Mouse (Mus musculus): ENCODE measurements around the gene Arhgap18. TPM values are rescaled to one million over a fixed set of nuclear protein-coding genes. Genes with fewer than 3 reads are reported as not detected.

The Arhgap18 gene
- total RNA-seq, 2 experiments from 2014 or later = 38.5 to 40.9 TPM

DNA sequence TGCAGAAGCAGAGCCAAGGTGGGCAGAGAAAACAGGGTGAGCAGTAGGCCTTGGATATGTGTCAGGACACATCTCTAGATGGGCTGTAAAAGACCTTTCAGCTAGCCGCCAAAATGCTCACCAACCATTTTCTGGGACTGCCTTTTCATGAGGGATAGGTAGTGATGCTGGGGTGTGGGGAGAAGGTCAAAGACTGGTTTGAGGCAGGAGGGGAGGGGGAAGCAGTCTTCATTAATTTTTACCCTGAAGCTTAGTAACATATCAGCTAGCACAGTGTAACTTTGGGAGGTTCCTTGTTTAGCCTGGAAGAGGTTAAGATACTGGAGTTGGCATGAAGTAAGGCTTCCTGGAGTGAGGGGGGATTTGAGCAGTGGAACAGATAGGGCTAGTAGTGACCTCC is 21.0 kb downstream of the Arhgap18 start:
- DNase-seq (ENCODE audit: low spot score in 2 of 2) = no peak

DNA sequence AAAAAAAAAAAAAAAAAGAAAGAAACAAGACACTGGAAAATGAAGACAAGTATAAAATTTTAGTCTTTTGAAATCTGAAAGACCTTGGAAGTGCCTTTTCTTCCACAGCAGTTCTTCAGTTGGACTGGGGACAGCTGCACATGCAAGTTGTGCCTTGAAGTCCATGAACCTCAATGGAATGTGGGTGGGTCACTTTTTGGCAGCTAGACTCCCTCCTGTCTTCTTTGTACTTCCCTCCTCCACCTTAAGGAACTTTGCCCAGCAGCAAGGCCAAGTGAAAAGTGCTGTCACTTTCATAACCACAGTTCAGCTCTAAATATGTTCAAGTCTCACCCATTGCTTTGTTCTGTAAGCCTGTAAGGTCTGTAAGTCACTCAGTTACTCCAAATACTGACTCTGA is 23.2 kb downstream of the Arhgap18 start:
- no peak for DNase-seq (ENCODE audit: low spot score in 2 of 2)

DNA sequence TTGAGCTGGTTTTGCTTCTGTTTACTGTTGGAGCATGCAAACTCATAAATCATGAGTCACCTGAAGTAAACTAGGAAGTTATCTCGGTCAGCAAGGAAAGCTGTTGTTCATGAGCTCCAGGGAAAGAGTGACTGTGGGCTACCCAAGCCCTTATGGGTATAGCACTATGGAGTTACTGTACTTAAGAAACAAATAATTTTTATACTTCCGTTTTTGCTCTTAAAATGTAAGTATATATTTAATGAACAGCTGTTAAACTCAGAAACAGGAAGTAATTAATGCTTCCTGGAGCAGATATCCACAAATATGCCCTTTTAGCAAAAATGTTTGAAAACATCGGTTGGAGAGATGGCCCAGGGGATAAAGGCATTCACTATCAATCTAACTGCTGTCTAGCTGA is 27.4 kb downstream of the Arhgap18 start:
- no peak for DNase-seq (ENCODE audit: low spot score in 2 of 2)

DNA sequence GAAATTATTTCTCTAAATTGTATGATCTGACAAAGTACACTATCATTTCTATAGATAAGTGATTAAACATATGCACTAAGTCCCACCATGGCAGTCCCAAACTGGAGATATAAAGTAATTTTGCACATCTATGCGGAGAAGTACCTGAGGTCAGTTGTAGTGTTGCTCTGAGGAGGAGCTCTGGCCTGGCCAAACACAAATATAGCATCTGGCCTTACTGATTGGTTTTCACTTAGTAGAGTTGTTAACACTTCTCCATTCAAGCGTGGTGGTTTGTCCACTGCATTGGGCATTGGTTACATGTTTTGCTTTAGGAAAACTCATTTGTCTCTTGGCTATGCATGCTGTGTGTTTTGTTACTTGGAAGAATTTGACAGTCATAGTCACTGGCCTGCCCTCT is 36.5 kb downstream of the Arhgap18 start:
- no peak for DNase-seq (ENCODE audit: low spot score in 2 of 2)

DNA sequence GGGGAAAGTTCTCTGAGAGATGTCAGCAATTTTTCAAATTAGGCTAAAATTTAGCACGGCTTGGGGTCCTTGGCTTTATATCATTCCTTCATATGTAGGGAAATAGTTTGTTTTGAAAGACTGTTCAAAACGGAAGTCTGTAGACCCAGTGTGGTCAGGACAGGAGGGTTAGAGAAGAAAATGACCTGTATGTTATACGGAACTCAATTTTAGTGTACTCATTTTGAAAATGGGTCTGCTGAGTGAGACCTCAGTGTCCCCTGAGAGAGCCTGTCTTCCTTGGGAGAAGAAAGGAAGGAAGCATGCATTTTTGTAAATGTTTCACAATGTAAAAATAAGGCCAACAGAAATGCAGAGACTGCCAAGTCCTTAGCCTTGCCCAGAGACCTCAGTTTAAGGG is 38.6 kb downstream of the Arhgap18 start:
- no peak for DNase-seq (ENCODE audit: low spot score in 2 of 2)

DNA sequence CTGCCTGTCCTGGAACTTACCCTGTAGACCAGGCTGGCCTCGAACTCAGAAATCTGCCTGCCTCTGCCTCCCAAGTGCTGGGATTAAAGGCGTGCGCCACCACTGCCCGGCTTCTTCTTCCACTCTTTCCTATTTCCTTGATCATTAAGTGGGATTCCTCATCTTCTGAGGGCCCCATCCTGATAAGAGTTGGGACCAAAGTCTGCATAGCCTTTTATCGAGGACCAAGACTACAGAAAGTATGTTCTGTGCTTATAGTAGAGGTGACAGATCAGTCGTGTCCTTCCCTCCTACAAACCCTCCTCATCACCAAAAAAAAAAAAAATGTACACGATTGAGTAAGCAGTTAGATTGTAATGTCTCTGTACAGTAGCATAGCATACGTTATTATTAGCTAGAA is 39.8 kb downstream of the Arhgap18 start:
- no peak for DNase-seq (ENCODE audit: low spot score in 2 of 2)

DNA sequence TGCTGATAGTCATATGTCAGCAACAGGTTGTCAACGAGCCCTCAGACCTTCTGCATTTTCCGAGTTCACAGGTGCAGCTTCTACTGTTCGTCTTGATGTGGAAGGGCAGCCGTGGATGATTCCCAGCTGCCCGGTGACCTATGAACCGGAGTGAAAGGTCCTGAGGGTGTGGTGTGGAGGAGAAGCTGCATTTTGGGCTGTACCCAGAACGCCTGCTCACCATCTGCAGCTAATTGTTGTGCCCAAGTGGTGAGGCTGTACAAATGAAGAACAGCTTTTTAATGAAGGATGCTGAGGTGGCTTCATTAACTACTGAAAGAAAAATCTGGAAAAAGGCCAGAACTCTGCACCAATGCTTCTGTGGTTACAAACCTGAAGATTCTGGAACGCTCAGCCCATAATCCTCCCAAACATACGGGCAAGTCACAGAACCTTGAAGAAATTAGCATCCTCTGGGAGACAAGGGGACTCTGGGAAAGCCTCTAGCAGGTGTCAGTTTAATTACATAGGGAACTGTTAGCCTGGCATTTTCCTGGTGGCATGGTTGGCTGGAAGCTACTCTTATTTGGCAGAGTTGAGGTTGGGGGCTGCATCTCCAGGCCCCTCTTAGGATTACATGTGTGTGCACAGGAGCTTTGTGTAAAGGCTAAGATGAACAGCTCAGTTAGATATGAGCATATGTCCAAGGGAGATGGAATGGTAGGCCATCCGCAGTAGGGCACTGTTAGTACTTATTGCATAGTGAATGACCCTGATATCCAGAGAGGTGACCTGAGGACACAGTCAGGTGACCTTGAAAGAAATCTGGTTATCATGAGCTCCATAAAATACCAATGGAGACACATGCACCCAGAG is 43.4 kb downstream of the Arhgap18 start:
- no peak for DNase-seq (ENCODE audit: low spot score in 2 of 2)

DNA sequence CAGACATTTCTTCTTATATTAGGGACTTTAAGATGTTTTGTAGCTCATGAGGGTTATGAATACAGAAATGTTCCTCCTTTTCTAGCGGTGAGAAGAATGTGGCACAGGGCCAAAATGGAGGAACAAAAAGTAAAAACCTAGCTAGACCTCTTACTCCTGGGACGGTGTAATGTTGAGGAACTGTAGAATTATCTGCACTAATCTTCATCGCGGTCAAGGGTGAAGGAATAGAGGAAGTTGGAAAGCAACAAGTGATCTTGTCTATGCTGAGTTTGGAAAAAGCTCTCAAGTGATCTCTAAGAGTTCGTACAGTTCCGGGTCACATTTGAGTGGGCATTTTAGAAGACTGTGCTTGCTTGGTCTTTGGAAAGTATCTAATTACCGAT is 44.1 kb downstream of the Arhgap18 start:
- no peak for DNase-seq (ENCODE audit: low spot score in 2 of 2)

DNA sequence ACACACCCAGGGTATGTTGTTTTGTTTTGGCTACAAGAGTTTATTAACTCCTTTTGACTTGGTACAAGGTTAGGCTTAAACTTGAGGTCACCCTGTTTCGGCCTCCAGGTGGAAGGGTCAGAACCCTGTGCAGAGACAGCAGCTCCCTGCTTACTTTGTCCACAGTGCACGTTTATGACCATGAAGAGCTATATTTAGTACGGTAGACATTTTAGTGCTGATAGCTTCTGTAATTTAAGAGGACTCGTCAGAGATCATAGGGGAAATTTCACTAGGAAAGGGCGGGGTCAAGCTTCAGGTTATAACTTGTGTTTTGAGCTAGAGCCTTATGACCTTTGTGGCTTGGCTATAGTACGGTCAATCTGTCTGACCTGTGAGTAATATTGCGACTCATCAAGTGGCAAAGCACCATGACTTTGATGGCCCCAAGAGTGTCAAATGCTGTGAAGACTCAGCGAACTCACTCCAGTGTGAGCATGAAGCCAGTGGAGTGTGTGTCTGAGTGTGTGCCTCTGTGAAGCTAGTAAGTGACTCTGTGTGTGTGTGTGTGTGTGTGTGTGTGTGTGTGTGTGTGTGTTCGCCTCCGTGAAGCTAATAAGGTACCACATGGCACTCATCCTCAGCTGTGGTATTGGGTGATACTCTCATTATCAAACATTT is 45.7 kb downstream of the Arhgap18 start:
- DNase-seq (ENCODE audit: low spot score in 2 of 2) = no peak

DNA sequence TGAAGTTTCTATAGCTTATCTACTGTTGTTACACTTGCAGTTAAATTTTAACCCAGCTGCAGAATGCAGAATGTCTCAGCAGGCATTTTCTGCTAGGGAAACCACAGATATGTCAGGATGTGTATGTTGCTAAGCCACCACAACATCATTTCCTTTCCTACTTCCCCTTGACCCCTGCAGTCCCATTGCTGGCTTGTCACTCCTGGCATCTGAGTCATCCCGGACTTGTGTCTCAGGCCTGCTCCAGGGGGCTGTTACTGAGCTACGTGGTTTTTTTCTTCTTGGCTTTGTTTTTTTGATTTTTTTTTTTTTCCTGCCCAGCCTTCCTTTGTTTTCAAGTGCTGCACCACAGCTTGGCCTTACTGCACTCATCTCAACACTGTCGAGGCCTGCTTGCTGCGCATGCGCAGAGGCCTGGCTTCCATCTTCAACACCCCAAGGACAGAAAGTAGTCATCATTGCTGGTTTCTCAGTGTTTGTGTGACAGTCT is 46.4 kb downstream of the Arhgap18 start:
- DNase-seq (ENCODE audit: low spot score in 2 of 2) = peak; percentile 17 to 18

DNA sequence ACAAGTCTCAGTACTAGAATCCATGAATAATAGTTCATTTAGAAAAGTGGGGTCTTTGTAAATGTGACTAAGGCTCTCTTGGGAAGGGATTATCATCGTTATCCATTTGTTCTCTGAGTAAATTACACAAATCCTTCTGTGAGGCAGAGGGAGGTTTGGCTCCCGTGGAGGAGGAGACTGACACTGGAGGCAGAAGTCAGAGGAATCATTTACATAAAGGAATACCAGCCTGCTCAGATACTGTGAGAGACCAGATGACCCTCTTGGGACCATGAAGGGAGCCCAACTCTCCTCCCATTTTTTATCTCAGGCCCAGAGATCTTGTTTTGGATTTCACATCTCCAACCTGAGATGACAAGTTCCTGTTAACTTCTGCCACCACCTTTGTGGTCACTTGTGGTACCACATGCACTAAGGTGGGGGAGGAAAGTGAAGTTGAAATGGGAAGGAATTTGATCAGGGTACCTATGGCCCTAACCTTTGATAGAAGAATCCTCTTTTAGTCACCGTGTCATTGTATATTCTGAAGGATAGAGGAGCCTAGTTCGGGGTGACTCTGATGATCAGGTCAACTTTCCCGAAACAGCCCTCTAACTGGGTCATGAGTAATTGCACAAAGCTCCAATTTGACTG is 51.2 kb downstream of the Arhgap18 start:
- no peak for DNase-seq (ENCODE audit: low spot score in 2 of 2)

DNA sequence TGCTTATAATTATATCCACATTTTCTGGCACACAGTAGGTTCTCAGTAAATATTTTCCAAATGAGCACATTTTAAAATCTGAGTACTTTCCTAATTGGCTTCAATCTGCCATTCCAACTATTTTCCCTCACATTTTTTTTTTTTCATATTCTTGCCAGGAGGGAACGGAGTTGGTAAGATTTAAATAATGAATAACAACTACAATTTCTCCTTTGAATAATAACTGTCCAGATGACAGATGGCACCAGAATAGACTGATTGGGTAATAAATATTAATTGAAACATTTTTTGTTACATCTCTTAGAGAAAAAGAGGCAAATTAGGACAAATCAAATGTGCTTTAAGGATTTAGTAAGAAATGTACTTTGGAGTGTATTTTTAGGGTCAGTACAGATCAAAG is 51.8 kb downstream of the Arhgap18 start:
- DNase-seq (ENCODE audit: low spot score in 2 of 2) = no peak

DNA sequence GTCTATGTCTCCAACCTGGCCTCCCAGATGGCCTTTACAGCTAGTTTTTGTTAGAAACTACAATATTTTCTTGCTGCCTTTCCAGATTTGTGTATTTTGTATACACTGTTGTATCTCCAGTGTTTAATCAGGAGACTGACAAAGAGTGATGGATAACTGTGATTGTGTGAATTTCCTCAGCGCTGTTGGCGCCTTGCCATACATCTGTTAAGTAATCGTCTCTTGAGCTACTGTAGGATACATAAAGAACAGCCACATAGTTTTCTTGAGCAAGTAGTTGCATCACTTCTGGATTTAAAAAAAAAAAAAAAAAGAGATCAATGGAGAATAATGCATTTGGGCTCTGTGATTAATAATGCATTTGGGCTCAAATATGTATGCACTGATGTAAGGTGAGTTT is 52.9 kb downstream of the Arhgap18 start:
- DNase-seq (ENCODE audit: low spot score in 2 of 2) = no peak

DNA sequence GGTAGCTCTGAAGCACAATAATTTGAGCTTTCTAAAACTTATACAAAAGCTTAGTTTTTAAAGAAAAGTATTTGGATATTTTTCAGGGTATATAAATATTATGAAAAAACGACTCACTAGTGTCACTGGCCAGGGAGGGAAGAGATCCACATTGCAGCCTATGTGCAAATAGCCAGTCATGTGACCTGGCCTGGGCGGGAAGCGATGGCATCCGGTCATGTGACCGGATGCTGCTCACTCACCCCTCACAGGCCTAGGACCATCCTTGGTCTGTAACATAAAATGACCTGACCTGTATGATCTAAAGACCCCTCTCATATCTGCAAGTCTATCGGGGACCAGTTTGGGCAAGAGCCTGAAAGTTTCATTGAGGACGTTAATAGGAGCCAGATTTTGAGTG is 56.8 kb downstream of the Arhgap18 start:
- no peak for DNase-seq (ENCODE audit: low spot score in 2 of 2)

DNA sequence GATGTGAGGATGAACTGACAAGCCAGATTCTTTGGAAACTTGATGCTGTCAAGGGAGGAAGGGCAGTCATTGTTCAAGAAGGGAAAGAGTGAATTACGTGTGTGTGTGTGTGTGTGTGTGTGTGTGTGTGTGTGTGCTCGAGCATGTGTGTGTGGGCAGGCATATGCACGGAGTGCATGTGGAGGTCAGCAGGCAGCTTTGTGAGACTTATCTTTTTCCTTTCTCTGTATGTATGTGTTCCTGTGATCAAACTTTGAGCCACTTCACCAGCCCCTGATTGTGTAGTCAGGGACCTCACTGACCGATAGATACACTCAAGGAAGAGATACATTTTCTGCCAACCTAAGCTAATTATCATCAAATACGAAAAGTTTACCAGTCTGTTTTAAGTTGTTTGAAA is 57.6 kb downstream of the Arhgap18 start:
- DNase-seq (ENCODE audit: low spot score in 2 of 2) = no peak

DNA sequence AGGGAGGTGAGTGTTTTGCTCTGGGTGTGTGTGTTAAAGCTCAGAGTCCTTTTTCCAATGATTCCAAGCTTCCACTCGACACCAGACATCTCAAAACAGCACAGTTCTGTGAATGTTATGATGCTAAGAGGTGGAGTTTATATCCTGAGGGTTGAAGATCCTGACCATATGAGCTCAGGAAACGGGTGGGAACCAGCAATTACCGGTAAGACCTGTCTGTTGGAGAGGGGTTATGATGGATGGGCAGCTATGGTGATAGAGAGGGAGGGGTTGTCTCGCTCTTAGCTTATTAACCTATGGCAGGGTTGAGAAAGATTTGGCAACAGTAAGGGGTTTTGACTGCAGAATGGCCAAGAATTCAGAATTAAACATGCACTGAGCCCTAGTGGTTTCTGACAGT is 58.1 kb downstream of the Arhgap18 start:
- DNase-seq (ENCODE audit: low spot score in 2 of 2) = no peak

DNA sequence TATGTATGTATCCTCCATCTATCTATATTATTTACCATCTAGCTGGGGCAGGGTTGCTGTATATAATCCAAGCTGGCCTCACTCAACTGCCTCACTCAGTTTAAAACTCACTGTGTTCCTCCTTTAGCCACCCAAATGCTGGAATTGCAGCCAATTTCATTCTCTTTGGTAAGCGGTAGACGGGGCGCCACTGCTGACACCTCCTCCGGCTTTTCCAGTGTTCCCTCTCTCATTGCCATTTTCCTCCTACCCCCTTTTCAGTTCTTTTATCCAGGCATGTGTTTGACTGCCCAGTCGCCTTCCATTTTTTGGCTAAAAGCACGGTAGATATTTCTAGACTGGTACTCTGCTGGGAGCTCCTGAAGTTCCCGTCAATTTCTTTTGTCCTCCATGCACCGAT is 62.4 kb downstream of the Arhgap18 start:
- no peak for DNase-seq (ENCODE audit: low spot score in 2 of 2)

DNA sequence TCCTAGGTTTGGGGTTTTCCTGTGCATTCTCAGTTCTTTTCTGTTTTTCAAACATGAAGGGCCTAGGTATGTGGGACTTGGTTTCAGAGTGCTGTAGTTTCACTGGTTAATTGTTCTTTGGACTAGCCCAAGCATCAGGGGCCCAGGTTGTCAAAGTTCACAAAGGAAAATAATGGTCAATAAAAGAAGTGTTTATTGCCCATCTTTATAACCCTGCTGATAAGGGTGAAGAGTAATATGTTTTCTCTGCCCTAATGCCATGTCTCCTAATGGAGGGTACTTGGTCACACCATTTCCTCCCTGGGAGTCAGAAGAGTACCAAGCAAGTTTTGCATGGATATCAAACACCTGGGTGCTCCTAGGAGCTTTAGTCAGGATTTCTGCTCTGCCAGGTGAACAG is 67.1 kb downstream of the Arhgap18 start:
- DNase-seq (ENCODE audit: low spot score in 2 of 2) = no peak

DNA sequence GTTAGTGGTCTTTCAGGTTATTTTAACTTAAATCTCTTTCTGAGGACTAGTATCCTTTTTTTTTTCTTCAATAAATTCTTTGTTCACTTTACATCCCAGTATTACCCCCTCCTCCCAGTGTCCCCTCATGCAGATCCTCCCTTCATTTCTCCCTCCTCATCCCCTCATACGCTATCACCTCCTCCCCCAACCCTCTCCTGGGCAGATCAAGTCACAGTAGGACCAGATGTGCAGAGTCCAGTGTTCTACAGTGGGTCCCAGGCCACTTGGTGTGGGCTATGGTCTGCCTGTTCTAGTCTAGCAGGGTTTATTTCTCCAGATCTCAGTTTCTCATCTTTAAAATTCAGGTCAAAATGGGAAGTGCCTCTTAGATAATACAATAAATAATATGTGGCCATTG is 67.7 kb downstream of the Arhgap18 start:
- DNase-seq (ENCODE audit: low spot score in 2 of 2) = no peak

DNA sequence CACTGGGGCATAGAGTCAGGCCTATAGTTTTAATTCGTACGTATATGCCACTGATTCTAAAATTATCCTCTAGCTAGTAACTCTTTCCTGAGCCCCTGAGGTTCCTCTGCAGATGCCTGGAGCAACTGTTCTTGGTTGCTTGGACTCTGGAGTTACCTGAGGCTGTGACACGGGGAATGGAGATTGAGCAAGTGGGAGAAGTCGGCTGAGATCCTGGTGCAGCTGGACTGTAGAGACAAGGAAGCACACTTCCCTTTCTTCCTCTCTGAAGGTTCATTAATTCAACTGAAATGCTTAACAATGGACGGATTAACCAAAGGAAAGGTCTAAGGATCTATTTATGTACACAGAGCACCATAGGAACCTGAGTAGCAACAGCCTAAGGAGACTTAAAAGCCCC is 70.8 kb downstream of the Arhgap18 start:
- DNase-seq (ENCODE audit: low spot score in 2 of 2) = no peak

DNA sequence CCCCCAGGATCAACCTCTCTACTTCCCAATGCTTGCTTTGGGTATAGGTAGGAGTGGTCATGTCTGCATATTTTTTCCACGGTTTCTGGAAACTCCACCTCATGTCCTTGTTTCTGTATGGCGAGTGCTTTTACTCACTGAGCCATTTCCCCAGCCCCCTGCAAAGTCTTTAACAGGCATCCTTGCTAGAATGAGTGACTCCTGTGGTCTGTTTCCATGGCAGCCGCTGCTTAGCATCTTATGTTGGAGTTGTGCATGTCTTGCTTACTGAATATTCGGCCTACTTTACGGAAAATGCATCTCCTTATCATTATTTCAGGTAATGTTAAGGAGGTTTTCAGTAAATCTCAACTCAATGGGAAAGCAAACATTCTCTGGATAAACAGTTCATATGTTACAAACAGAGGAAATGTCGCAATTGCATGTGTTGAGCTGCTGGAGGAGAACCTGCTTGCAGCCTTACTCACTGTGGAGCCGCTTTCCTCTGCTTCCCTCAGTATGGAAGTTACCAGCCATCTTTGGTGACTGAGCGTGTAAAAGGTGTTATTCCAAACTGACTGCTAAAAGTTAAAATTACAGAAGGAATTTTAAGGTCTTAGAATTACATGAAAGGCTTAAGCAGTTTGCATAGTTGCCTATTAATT is 72.1 kb downstream of the Arhgap18 start:
- no peak for DNase-seq (ENCODE audit: low spot score in 2 of 2)

DNA sequence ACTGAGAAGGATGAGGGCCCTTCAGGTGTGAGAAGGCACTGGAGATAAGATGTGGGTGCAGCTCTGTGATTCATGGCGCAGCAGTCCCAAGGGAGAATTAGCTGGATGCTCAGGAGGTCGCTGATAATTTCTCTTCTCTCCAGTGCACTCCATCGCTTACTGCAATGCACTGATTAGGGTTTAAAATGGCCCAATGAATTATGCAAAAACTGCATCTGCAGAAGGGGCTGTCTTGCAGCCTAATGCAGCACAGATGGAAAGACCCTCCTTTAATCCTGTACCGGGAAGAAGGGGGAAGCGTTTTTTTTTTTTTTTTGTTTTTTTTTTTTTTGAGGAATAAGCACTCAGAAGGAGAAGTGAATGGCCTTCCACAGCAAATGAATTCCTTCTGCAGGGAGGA is 74.1 kb downstream of the Arhgap18 start:
- no peak for DNase-seq (ENCODE audit: low spot score in 2 of 2)
